Mouse (Mus musculus) 3T3-L1 (cell line): ENCODE measurements around the gene Fancd2.
A peak's percentile ranks its signal among the peaks of the same experiment; 100 is the strongest.

Experiments
- DNase-seq: peaks from one replicate; pipeline ENCODE4 v3.0.0-alpha.2; 2015; ENCODE audit warnings: low read depth, low spot score

Fancd2 gene

DNA sequence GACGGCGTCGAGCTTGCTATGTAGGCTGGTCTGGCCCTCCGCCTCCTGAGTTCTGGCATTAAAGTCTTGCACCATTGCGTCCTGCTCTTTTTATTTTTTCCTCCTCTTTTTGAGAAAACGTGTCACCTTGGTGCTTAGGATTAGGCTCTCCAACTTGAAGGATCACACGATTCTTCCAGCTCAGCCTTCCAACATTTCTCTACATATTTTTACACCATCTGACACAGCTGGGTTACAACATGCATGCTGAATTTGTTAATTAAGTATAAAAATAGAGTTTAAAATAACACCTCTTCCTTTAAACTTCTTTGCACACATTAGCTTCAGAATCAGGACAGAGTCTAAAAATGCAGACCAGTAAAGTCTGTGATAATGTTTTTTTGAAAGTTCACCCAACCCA is 77.8 kb downstream of the Fancd2 start:
- DNase-seq, result no peak

DNA sequence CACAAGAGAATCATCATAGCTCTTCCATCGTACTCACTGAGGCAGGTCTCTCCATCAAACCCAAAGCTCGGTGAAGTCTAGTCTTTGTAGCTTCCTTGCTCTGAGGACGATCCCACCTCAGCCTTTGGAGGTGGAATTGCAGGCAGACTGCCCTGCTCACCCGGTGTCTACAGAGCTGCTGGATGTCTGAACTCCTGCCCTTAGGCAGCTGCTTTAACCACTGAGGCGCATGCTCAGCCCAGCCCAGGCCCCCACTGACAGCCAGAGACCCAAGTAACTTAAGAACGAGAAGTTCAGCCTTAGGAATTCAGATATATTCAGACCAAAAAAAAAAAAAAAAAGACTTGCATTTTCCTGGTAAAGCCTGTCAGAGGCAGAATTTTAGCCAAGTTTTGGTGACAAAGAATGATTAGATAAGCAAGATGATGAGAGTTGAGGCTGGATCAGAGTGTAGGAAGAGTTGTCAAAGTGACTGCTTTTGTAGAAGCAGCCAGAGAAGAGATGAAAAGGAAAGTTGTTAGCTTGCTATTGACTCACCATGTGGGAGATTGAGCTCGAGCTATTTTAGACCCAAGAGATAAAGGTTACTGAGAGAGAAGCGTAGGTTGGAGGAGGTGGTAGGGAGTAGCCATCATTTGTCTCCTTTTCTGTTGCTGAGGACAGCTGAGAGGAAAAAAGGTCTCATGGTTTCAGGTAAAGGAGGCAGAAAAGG is 80.9 kb downstream of the Fancd2 start:
- no peak for DNase-seq

DNA sequence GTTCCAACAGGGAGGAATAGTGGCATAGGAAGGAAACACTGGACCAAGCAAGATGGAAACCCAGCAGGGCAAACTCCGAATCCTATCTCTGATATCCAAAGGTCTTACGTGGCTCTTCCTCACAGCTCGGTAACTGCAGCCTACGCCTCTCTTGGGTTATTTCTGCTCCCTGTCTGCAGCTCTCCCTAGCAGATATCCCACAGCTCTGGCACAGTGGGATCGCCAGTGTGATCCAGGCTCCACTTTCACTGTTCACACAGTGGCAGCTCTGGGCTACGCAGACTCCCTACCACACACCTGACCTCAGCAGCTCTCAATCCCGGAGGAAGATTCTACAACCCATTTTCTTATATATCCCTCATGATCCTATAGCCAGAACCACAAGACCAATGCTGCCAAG is 82.7 kb downstream of the Fancd2 start:
- no peak for DNase-seq

DNA sequence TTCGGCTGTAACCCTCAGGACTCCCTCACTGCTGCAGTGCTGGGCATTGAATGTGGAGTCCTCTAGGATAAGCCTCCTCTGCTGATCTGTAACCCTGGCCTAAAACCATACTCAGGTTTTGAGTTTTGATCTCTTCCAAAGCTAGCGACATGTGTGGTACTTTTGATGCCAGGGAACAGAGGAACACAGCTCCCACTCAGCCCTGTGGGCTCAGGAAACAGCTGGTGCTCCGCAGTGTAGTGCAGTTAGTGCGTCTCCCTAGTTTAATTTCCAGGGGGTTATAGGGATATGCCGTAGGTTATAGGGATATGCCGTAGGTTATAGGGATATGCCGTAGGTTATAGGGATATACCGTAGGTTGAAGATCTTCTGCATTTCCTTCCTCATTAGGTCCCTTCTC is 83.5 kb downstream of the Fancd2 start:
- no peak for DNase-seq

DNA sequence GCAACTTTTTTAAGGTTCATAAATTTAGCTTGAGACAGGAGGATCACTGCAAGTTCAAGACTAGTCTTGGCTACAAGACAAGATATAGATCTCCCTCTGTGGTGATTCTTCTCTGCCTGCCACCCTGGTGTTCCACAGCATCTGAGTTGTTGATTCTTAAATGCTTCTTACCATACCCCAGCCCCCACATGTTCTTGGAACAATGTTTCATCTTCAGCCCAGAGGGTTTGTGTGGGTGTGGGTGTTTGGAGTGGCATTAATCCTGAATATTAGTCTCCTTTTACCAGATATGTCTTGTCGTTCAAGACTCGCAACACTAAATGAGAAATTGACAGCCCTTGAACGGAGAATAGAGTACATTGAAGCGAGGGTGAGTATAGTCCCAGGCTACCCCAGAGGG is 84.0 kb downstream of the Fancd2 start:
- no peak for DNase-seq

DNA sequence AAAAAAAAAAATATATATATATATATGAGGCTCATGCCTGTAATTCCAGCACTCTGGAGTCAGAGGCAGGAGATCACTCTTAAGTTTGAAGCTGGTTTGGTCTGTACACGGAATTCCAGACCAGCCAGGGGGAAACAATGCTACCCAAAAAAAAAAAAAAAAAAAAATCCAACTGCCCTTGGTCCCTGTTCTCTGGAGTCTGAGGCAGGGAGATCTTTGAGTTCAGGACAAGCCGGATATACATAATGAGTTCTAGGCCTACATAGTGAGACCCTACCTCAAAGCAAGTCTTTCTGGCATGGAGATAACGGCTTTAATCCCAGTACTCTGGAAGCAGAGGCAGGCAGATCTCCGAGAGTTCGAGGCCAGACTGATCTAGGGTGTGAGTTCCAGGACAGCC is 91.9 kb downstream of the Fancd2 start:
- DNase-seq, result no peak

DNA sequence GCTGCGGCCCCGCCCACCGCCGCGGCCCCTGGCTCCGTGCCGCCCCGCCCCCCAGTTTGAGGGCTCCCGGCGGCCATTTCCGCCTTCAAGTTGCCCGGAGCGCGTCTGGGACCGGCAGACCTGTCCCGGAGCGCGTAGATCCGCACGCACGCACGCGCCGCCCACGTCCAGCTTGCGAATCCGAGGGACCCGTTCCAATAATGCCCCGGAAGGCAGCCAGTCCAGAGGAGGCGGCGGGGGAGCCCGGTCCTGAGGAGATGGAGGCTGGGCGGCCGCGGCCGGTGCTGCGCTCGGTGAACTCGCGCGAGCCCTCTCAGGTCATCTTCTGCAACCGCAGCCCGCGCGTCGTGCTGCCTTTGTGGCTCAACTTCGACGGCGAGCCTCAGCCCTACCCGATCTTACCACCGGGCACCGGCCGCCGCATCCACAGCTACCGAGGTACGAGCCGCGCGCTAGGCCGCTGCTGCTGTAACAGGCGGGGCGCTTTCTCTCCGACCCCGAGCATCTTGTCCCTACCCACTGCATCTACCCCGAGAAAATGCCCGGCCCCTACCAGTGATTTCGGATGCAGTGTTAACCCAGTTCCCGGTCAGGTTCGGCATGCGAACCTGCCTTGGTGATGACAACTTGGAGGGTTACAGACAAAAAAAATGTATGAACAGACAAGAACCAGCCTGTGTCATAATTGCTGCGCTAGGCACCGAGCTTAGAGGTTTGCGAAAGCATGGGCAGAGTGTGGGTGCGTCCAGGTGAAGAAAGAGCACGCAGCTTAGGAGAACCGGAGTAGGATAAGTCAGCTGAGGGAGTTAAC is 92.7 kb downstream of the Fancd2 start, which contains the start of gene Vhl:
Gene Vhl (plus strand): TSS at position 19 of the 811 bp plus-strand sequence.
- peak; percentile 85 for DNase-seq

DNA sequence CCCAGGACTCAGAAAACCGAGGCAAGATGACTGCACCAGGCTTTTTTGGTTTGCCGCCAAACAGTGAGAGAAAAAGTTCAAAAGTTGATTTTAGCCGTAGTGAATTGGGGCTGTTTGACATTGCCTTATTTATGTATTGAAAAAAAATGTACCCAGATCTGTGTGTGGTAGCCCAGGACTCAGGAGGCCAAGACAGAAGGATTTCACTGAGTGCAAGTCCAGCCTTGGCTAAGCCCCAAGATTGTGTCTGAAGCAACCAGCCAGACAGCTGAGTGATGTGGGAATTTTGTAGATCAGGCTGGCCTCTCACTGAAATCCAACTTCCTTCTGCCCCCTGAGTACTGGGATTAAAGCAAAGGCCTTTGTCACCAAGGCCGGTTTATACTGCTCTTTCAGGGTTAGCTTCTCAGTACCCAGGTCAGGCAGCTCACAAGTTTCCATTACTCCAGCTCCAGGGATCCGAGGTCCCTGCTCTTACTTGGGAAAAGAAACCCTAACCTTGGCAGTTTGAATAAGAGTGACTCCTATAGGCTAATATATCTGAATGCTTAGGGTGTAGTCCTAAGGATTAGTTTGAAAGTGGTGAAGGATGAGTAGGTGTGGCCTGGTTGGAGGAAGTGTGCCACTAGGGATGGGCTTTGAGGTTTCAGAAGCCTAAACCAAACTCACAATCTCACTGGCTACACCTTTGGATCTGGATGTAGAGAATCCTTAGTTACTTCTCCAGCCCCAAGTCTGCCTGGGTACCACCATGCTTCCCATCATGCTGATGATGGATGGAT is 93.7 kb downstream of the Fancd2 start:
- peak; percentile 71 for DNase-seq

DNA sequence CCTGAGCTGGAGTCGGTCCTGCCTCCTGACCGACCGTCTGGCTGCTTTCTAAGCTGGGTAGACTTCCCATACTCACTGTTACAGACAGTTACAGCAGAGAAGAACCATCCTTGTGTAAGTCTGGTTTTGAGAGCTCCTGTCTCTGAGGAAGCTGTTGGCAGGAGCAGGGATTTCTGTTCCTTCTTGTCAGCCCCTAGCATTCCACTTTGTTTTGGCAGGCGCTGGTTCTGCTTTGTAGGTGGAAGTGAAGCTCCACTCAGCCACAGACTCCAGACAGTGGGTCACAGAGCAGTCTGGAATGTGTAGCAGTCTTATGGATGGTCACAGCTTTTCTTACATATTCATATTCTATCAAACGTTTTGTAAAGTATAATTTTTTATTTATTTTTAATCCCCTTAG is 98.8 kb downstream of the Fancd2 start:
- no peak for DNase-seq

DNA sequence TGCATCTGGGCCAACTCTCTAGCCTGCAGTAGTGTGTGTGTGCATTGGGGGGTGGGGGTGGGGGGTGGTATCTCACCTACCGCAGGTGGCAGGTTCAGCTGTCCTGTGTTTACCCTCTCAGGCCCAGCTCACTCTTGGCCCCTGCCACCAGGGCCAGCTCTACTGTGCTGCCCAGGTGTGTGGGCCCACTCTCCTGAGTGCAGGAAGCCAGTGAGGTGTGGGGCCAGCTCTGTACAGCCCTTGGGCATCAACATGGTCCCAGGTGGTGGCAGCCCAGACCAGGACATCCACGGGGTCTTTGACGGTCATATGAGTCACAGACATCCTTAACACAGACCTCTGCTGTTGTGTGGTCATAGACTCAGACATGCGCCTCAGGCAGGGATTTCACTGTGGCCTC is 101.4 kb downstream of the Fancd2 start:
- no peak for DNase-seq

DNA sequence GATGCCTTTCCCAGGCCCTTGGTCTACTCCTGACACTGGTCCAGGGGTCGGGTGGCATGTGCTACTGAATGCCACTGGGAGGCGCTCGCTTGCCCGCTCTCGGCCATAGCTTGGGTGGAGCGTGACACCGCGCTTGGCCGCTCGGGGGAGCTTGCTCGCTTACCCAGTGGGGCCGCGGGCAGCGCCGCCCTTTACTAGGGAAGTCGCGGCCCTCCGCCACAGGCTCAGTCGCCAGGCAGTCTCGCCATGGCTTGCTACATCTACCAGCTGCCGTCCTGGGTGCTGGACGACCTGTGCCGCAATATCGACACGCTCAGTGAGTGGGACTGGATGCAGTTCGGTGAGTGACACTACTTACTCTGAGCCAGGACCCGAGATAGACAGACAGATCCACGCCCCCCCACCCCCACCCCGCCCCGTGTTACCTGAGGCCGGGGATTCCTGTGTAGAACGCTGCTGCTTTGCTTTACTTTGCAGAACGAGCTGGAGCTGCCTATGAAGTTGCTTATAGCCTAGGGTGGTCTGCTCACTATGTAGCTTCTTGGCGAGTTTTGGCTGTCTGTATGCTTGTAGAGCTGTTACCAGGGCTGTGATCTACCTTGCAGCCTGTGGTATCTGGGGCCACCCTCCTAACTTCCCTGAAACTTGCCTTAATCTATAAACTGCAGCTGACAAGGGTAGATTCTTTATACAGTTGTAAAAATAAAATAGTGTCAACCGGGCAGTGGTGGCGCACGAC is 107.0 kb downstream of the Fancd2 start, which contains the start of gene Irak2:
Gene Irak2 (plus strand): TSS at position 166 of the 739 bp plus-strand sequence.
- DNase-seq, result peak; percentile 97

DNA sequence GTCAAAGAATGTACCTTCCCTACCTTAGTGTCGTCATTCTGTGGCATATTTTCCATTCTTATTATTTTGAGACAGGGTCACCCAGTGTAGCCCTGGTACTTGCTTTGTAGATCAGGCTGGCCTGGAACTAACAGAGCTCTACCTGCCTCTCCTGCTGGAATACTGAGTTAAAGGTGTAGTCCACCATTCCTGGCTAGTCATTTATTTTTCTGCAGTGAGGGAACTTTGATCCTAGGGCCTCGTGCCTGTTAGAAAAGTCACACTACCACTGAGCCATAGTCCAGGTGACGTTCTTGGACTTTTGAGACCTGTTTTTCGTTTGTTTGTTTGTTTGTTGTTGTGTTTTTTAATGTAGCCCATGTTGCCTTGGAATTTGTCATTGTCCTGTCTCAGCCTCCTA is 107.7 kb downstream of the Fancd2 start:
- no peak for DNase-seq

DNA sequence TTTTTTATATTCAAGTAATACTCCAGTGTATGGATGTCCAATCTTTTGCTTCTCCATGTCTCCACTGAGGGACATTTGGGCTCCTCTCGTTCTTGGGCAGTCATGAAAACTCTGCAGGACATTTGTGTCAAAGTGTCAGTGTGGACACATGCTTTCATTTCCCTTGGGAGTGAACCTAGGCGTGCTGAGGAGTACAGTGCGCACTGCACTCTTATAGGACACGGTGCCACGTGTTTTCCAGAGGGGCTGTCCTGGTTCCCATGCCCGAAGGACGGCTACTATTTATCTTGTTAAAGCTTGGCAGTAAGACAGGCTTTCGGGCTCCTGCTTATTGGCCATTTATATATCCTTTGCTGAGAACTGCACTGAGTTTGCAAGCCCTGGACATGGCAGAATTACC is 111.1 kb downstream of the Fancd2 start:
- DNase-seq, result no peak

DNA sequence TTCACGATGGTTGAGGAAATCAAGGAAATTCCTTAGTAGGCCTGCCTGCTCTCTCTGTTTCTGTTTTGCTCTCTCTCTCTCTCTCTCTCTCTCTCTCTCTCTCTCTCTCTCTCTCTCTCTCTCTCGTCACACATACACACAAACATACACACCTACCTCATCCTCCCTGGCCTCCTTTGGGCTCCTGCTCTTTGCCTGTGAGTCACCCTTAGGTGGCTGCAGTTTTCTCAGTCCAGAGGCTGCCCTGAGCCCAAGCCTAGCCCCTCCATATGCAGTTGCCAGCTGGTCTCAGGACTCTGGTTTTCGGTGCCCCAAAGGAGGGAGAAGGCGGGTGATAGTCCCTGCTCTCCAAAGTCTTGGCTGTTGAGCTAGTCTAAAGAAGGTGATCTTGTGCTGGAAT is 111.5 kb downstream of the Fancd2 start:
- DNase-seq, result peak; percentile 57

DNA sequence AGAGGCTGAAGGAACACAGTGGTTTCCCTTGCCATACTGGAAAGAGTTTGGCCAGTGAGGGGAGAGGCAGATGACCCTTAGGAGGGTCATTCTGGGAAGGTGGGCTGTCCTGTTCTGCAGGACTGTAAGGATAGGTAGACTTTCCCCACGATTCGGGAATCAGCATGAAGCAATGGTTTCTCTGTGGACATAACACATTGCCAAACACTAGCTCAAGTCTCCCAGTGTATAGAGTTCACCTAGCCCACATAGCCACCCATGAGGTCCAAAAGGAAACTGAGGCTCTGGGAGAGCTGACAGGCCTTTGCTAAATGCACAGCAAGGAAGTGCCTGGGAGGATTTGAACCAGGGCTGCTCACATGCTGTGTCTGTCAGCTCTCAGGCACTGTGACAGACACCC is 112.5 kb downstream of the Fancd2 start:
- DNase-seq, result no peak

DNA sequence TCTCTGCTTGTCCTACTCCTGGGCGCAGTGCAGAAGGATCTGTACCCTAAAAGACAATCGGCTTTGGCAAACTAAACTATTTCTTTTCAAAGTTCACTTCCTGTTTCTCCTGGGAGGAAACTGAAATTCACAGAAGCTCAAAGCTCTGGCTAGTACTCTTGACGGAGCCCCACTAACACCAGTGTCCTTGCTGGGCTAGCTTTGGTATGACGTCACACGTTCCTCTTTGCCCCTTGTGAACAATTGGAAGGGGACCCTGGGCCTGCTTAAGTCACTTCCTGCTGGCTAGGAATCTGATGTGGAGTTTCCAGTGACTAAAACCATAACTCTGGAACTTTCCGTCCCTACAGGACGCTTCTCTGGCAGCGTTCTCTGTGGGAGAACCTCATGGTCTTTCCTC is 113.3 kb downstream of the Fancd2 start:
- no peak for DNase-seq
